Mouse (Mus musculus): Measurements from ENCODE around the gene Rnf166.

GRCm38 (mm10) chr8:122444058-122444748 lies 31.7 kb downstream of the Rnf166 start:
- TF ChIP-seq CTCF (IDR thresholded peaks at IDR 0.05; ENCODE audit: borderline replicate concordance, insufficient read depth, low read depth, low read length) (no peak), POLR2A (IDR thresholded peaks at IDR 0.05; ENCODE audit: borderline replicate concordance, insufficient read depth, low read length) (0 out of 2 replicates have a peak, but pooled peaks have one; percentile 21)

Measured in cerebellum, adult 2 months (tissue).